Mouse (Mus musculus) kidney, adult 2 months (tissue): Measurements from ENCODE around the gene Slit3.

ENCODE experiments used
- CTCF ChIP-seq: fragments of 200-500 bp; conservative IDR thresholded peaks from 2 replicates; pipeline ENCODE4 v1.5.1; 2011; ENCODE audit warnings: low read depth, mild to moderate bottlenecking, control low read depth, low read length, moderate library complexity, mixed read lengths; ENCODE audit not compliant: insufficient read depth, insufficient read length
- POLR2A ChIP-seq: fragments of 200-500 bp; IDR thresholded peaks from one replicate; pipeline ENCODE4 v1.6.1; 2011; ENCODE audit warnings: low read depth, low read length, control low read depth

DNA sequence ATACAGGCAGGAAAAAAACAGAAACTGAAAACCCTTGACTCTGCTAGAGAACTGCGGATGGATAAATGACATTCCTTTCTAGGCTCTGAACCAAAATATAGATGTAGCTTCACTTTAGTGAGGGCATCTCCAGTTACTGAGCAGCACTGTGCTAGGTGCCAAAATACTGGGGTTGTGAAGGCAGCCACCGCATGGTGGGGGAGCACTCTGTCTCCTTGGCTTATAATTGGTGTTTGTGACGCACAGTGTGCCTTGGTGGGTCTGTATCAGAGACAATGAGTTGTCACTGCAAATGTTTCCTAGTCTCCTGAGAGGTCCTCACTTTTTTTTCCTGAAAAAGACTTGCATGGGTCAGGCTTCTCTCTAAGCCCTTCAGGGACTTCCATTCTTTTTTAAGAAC, 125.6 kb downstream of the Slit3 start:
- no peak for TF ChIP-seq CTCF
- no peak for TF ChIP-seq POLR2A
